7 mouse cellular contexts compared by ENCODE assay signal in the genomic region with DNA sequence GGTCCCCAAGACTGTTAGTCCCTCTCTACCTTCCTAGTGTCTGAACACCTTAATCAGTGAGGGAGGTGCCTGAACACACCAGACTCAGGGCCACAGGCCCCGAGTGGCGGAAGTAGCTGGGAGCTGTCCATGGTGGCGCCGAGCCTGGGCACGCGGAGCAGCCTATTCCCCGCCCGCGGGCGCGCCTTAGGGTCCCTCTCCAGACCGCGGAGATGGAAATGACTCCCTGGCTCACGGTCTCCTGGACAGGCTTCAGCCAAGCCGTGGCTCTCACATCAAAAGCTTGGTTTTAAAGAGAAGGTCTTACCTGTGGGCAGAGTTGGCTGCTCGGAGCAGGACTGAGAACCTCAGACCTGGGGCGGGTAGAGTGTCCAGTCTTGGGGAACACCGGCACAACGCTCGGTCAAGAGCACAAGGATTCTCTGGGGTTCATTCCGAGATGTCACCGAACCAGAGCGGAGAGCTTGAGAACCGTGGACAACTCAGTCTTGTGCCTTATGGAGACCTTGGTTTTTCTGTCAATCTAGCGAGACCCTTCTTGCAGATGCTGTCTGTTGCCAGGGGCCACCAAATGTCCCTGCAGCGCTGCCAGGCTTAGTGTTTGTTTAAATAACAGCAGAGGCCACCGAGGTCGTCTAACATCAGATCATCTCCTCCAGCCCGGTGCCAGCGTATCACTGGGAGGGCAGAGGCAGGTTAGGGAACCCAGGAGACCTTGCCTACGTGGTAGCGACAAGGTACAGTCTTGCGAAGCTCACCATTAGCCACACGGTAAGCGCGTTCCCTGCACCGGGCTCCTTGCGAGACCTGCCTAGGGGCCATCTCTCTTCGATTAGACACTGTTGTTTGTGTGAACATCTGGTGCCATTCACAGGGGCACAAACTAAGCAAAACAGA. TPM values are rescaled to one million over a fixed set of nuclear protein-coding genes. Genes with fewer than 3 reads are reported as not detected.
DNase-seq lines count a peak whose midpoint lies in the region; ATAC-seq and TF ChIP-seq lines count a peak whose summit lies in the region.

No protein-coding gene starts in this region.

- H3K9ac ChIP-seq in forebrain, embryonic 13.5 days, result 0 out of 2 replicates have a peak overlapping the region, but pooled peaks have one; percentile 4
- 0 out of 2 replicates have a peak overlapping the region, but pooled peaks have one; percentile 50 for H3K9ac ChIP-seq in hindbrain, embryonic 14.5 days
- no peak overlapping the region for H3K9ac ChIP-seq in limb, embryonic 12.5 days (replicated peaks)

- H3K4me2 ChIP-seq in forebrain, embryonic 13.5 days, result peak overlapping the region; percentile 81
- peak overlapping the region; percentile 90 for H3K4me2 ChIP-seq in hindbrain, embryonic 14.5 days (replicated peaks)
- H3K4me2 ChIP-seq in limb, embryonic 12.5 days, result peak overlapping the region; percentile 88
- peak overlapping the region; percentile 80 for H3K4me2 ChIP-seq in myocyte (ENCODE audit: low read depth)

- H3K36me3 ChIP-seq in forebrain, embryonic 13.5 days (ENCODE audit: poor library complexity, severe bottlenecking), result no peaks in the 10 kb centered on the region
- H3K36me3 ChIP-seq in hindbrain, embryonic 14.5 days (replicated peaks; ENCODE audit: control insufficient read depth, insufficient read depth), result no peaks in the 10 kb centered on the region
- H3K36me3 ChIP-seq in limb, embryonic 12.5 days, result no peaks in the 10 kb centered on the region
- no peaks in the 10 kb centered on the region for H3K36me3 ChIP-seq in myocyte (ENCODE audit: control insufficient read depth, insufficient read depth)

- H3K79me2 ChIP-seq in myocyte (ENCODE audit: control insufficient read depth, insufficient read depth), result no peaks in the 10 kb centered on the region

- H3K27me3 ChIP-seq in forebrain, embryonic 13.5 days, result peaks cover 42% of the 10 kb centered on the region
- H3K27me3 ChIP-seq in hindbrain, embryonic 14.5 days (ENCODE audit: control insufficient read depth, insufficient read depth, low read length), result peaks cover 33% of the 10 kb centered on the region
- H3K27me3 ChIP-seq in limb, embryonic 12.5 days, result peaks cover 53% of the 10 kb centered on the region
- no peaks in the 10 kb centered on the region for H3K27me3 ChIP-seq in myocyte (ENCODE audit: control insufficient read depth, insufficient read depth, insufficient read length)

- TF ChIP-seq POLR2A in myocyte (IDR thresholded peaks at IDR 0.05; ENCODE audit: insufficient read length, low read depth), result no peak

- 4% methylated on average over 39 of the region's 39 CpGs for WGBS in forebrain, embryonic 13.5 days
- WGBS in hindbrain, embryonic 14.5 days, result 3% methylated on average over 39 of the region's 39 CpGs
- WGBS in limb, embryonic 12.5 days, result 5% methylated on average over 39 of the region's 39 CpGs

- H3K9me3 ChIP-seq in forebrain, embryonic 13.5 days (replicated peaks), result no peaks in the 10 kb centered on the region
- no peaks in the 10 kb centered on the region for H3K9me3 ChIP-seq in hindbrain, embryonic 14.5 days (ENCODE audit: control insufficient read depth, low read length)
- H3K9me3 ChIP-seq in limb, embryonic 12.5 days, result no peaks in the 10 kb centered on the region

- H3K27ac ChIP-seq in forebrain, embryonic 13.5 days, result no peak overlapping the region
- no peak overlapping the region for H3K27ac ChIP-seq in hindbrain, embryonic 14.5 days
- H3K27ac ChIP-seq in limb, embryonic 12.5 days, result no peak overlapping the region

- peak; percentile 39; the same call in 1 of the 2 replicates for ATAC-seq in cerebellum, adult (ENCODE audit: insufficient number of reproducible peaks, low FRiP score, low TSS enrichment)
- 0 out of 2 replicates have a peak, but pooled peaks have one; percentile 8 for ATAC-seq in forebrain, embryonic 13.5 days
- peak; percentile 21; the same call in 1 of the 2 replicates for ATAC-seq in hindbrain, embryonic 14.5 days (ENCODE audit: low FRiP score)
- peak; percentile 30 for ATAC-seq in limb, embryonic 12.5 days (ENCODE audit: insufficient number of reproducible peaks, insufficient read depth, low FRiP score, low TSS enrichment, low read depth)

- no peak overlapping the region for H3ac ChIP-seq in myocyte (ENCODE audit: control insufficient read depth, insufficient read length)

- DNase-seq in ZHBTc4 (ENCODE audit: low read depth, low spot score), result peak; percentile 84
- peak; percentile 39 for DNase-seq in hindbrain, embryonic 14.5 days (ENCODE audit: low spot score)
- peak; percentile 90 for DNase-seq in testis, postnatal 10 days (ENCODE audit: low spot score)

- H3K4me1 ChIP-seq in forebrain, embryonic 13.5 days, result peaks cover 14% of the 10 kb centered on the region
- H3K4me1 ChIP-seq in hindbrain, embryonic 14.5 days (replicated peaks; ENCODE audit: control insufficient read depth, insufficient read depth, low read length), result peaks cover 13% of the 10 kb centered on the region
- H3K4me1 ChIP-seq in limb, embryonic 12.5 days (replicated peaks), result peaks cover 14% of the 10 kb centered on the region

- peak overlapping the region; percentile 48 for H3K4me3 ChIP-seq in forebrain, embryonic 13.5 days
- peak overlapping the region; percentile 53 for H3K4me3 ChIP-seq in hindbrain, embryonic 14.5 days (replicated peaks; ENCODE audit: low read length)
- peak overlapping the region; percentile 49 for H3K4me3 ChIP-seq in limb, embryonic 12.5 days (replicated peaks)
- H3K4me3 ChIP-seq in myocyte, result peak overlapping the region; percentile 32

TF ChIP-seq in myocyte, 11 proteins besides CTCF, POLR2A, EP300 and RAD21:
- TF ChIP-seq REST (IDR thresholded peaks at IDR 0.05; ENCODE audit: insufficient read depth, insufficient read length) (peak; percentile 97), CEBPB (IDR thresholded peaks at IDR 0.05; ENCODE audit: insufficient read depth, poor library complexity, severe bottlenecking) (no peak), MYOD1 (IDR thresholded peaks at IDR 0.05; ENCODE audit: control insufficient read depth in 1 of 3, insufficient read length in 2 of 3, low read depth in 2 of 3) (peak in 1 of 3 experiments; percentile 9), SRF (IDR thresholded peaks at IDR 0.05; ENCODE audit: control insufficient read depth, insufficient read length, low read depth) (no peak)

RNA-seq across cellular contexts. Expression of gene Cemip, which starts 1.0 kb away (rescaled TPM):
- 0.55 and 0.81 TPM in 2 replicates for polyA plus RNA-seq in forebrain, embryonic 13.5 days (2015; fragmentation: Nextera tagmentation; extraction: Ambion mirVana)
- polyA plus RNA-seq in hindbrain, embryonic 14.5 days (2014; fragmentation: Nextera tagmentation; extraction: Ambion mirVana), result 0.67 and 0.70 TPM in 2 replicates
- 0.05 and 0.17 TPM in 2 replicates for polyA plus RNA-seq in limb, embryonic 12.5 days (2016; fragmentation: Nextera tagmentation; extraction: Ambion mirVana)
- polyA plus RNA-seq in myocyte (2012; fragmentation: generic; extraction: Trizol), result 11.2 TPM

Comparison
In these comparisons a context has a peak if more than half of its experiments do, and no peak if none do; other contexts are left out.
1. DNase-seq: peak in every context shown above with its lines; median percentile 90 in testis, postnatal 10 days; 84 in ZHBTc4; 39 in hindbrain, embryonic 14.5 days.